Mouse (Mus musculus): ENCODE results near the gene Gamt. TPM values are rescaled to one million over a fixed set of nuclear protein-coding genes. Genes with fewer than 3 reads are reported as not detected.

The Gamt gene
- 1 to 10 TPM; 8.3 to 8.4 TPM for total RNA-seq (2021)
- 8.0 and 11.0 TPM in 2 replicates for polyA plus RNA-seq (2012; rRNA removed)
- long read RNA-seq, partial matches to known transcripts, result 2 of 6 reads
- long read RNA-seq, other reads (novel, unspliced or antisense), result 0 of 6 reads

DNA sequence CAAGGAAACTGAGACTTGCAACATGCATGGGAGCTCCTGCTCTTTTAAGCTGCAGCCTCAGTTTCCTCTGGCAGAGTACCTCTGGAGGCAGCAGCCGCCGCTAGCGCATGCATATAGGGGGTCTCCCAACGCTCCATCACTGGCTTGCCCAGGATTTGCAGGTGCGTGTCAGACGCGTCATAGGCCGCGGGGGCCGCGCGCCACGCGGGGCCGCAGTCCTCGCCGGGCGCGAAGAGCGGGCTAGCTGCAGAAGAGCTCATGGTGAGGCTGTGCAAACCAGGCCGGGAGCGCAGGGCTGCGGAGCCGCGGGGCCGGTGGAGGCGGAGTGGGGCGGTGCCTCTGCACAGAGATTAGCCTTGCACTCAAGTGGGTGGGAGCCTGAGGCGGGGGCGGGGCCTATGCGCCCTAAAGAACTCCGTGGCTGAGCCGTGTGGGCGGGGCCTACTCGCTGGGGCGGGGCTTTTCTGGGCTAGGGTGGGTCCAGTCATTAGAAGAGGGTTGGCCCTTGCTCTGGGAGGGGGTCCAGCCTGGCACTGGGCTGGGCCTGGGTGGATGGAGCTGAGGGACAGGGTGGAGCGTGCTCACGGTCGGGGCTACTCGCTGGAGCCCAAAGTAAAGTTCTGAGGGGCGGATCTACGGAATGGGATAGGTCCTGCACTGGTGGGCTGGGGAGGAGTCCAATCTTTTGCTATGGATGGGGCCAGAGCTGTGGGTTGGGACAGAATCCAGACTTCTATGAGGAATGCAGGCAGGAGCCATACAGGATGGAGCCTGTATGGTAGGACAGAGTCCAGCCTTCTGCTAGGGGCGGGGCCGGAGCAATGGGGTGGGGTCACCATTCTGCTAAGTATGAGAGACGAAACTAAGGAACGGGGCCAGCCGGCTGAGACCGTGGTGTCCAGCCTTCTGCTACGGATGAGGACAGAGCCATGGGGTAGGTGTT lies at the start of gene Gamt, which contains the start of gene Dazap1:
Gene Gamt, minus strand, starts transcription at position 371 of the 943 bp plus-strand sequence.
Gene Dazap1, plus strand, starts transcription at position 845 of the 943 bp plus-strand sequence.
- WGBS, result under 1% methylated on average over 49 of the region's 49 CpGs
- intact Hi-C loops (cut with DNase I), result loop anchor here (1.0 to 10.0 kb wide), 2 partner anchors 12 to 276 kb away; partner anchors contain the start of genes Cnn2, Ndufs7 and Tmem259
- H3K9ac ChIP-seq (ENCODE audit: low read depth, low read length), result peak within 1 kb of the TSS; percentile 76
- peak; percentile 98 to 99 for DNase-seq
- peak within 1 kb of the TSS; percentile 75 for H3K4me3 ChIP-seq
- TF ChIP-seq CTCF (IDR thresholded peaks at IDR 0.05), result no peak
- peak; percentile 79 for TF ChIP-seq POLR2A (IDR thresholded peaks at IDR 0.05; ENCODE audit: insufficient read depth, low read depth, low read length)
- no peaks in the 10 kb centered on the region for H3K79me2 ChIP-seq (replicated peaks; ENCODE audit: control insufficient read depth, insufficient read depth, low read length)
- H3K36me3 ChIP-seq (ENCODE audit: control insufficient read depth, insufficient read depth, low read length), result no peaks in the 10 kb centered on the region
- H3K27me3 ChIP-seq (ENCODE audit: control insufficient read depth, insufficient read depth, low read length), result no peaks in the 10 kb centered on the region
- peak within 1 kb of the TSS; percentile 98 for H3K27ac ChIP-seq
- peaks cover 7% of the 10 kb centered on the region for H3K4me1 ChIP-seq (ENCODE audit: control insufficient read depth, insufficient read depth, low read length)

DNA sequence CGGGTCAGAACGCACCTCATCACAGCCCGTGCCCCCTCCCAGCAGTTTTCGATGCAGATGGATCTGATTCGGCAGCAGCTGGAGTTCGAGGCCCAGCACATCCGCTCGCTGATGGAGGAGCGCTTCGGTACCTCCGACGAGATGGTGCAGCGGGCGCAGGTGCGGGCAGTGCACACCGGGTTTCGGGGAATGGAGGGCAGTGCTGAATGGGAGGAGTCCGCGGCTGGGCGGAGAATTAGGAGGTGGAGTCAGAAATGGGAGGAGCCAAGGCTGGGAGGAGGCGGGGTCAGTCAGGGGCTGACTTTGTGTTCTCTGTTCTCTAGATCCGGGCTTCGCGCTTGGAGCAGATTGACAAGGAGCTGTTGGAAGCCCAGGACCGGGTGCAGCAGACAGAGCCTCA lies 44.0 kb upstream of the Gamt start:
- WGBS, result 24% methylated on average over 25 of the region's 25 CpGs
- no peak overlapping the region for H3K4me3 ChIP-seq
- intact Hi-C loops (cut with DNase I), result no loop called here
- no peaks in the 10 kb centered on the region for H3K36me3 ChIP-seq (ENCODE audit: control insufficient read depth, insufficient read depth, low read length)
- H3K4me1 ChIP-seq (ENCODE audit: control insufficient read depth, insufficient read depth, low read length), result peaks cover 5% of the 10 kb centered on the region
- peaks cover 3% of the 10 kb centered on the region; the same call in 1 of the 2 replicates for H3K27me3 ChIP-seq (ENCODE audit: control insufficient read depth, insufficient read depth, low read length)
- H3K9ac ChIP-seq (ENCODE audit: low read depth, low read length), result no peak overlapping the region
- DNase-seq, result no peak
- H3K27ac ChIP-seq, result no peak overlapping the region
- H3K79me2 ChIP-seq (replicated peaks; ENCODE audit: control insufficient read depth, insufficient read depth, low read length), result no peaks in the 10 kb centered on the region
- TF ChIP-seq CTCF (IDR thresholded peaks at IDR 0.05) (no peak), EP300 (IDR thresholded peaks at IDR 0.05; ENCODE audit: insufficient read depth, low read depth, low read length) (no peak), POLR2A (IDR thresholded peaks at IDR 0.05; ENCODE audit: insufficient read depth, low read depth, low read length) (no peak)

GRCm38 (mm10) chr10:80304458-80304857 lies 43.6 kb upstream of the Gamt start:
- peaks cover 5% of the 10 kb centered on the region for H3K4me1 ChIP-seq (ENCODE audit: control insufficient read depth, insufficient read depth, low read length)
- no peak for DNase-seq
- H3K27ac ChIP-seq, result no peak overlapping the region
- H3K9ac ChIP-seq (ENCODE audit: low read depth, low read length), result no peak overlapping the region
- TF ChIP-seq EP300 (IDR thresholded peaks at IDR 0.05; ENCODE audit: insufficient read depth, low read depth, low read length) (no peak), CTCF (IDR thresholded peaks at IDR 0.05) (no peak), POLR2A (IDR thresholded peaks at IDR 0.05; ENCODE audit: insufficient read depth, low read depth, low read length) (no peak)
- H3K36me3 ChIP-seq (ENCODE audit: control insufficient read depth, insufficient read depth, low read length), result no peaks in the 10 kb centered on the region
- H3K27me3 ChIP-seq (ENCODE audit: control insufficient read depth, insufficient read depth, low read length), result peaks cover 3% of the 10 kb centered on the region; the same call in 1 of the 2 replicates
- no peak overlapping the region for H3K4me3 ChIP-seq
- intact Hi-C loops (cut with DNase I), result no loop called here
- H3K79me2 ChIP-seq (replicated peaks; ENCODE audit: control insufficient read depth, insufficient read depth, low read length), result no peaks in the 10 kb centered on the region
- WGBS, result 40% methylated on average over 12 of the region's 12 CpGs

- WGBS, result 24% methylated on average over 9 of the region's 9 CpGs
- intact Hi-C loops (cut with DNase I), result no loop called here
Measured at GRCm38 (mm10) chr10:80302471-80302881, 41.7 kb upstream of the Gamt start.

GRCm38 (mm10) chr10:80302082-80302355 lies 41.2 kb upstream of the Gamt start:
- WGBS, result 49% methylated on average over 5 of the region's 5 CpGs
- H3K4me1 ChIP-seq (ENCODE audit: control insufficient read depth, insufficient read depth, low read length), result peaks cover 5% of the 10 kb centered on the region
- H3K79me2 ChIP-seq (replicated peaks; ENCODE audit: control insufficient read depth, insufficient read depth, low read length), result no peaks in the 10 kb centered on the region
- TF ChIP-seq POLR2A (IDR thresholded peaks at IDR 0.05; ENCODE audit: insufficient read depth, low read depth, low read length), result no peak
- TF ChIP-seq CTCF (IDR thresholded peaks at IDR 0.05), result no peak
- TF ChIP-seq EP300 (IDR thresholded peaks at IDR 0.05; ENCODE audit: insufficient read depth, low read depth, low read length), result no peak
- no peak overlapping the region for H3K4me3 ChIP-seq
- H3K27me3 ChIP-seq (ENCODE audit: control insufficient read depth, insufficient read depth, low read length), result peaks cover 3% of the 10 kb centered on the region; the same call in 1 of the 2 replicates
- 0 out of 2 replicates have a peak overlapping the region, but pooled peaks have one; percentile 0 for H3K9ac ChIP-seq (ENCODE audit: low read depth, low read length)
- peak overlapping the region; percentile 54 for H3K27ac ChIP-seq
- DNase-seq, result no peak
- intact Hi-C loops (cut with DNase I), result no loop called here
- no peaks in the 10 kb centered on the region for H3K36me3 ChIP-seq (ENCODE audit: control insufficient read depth, insufficient read depth, low read length)

More at GRCm38 (mm10) chr10:80302471-80302881, 41.7 kb upstream of the Gamt start:
- Histone ChIP-seq H3K27ac (peak overlapping the region; percentile 54), H3K27me3 (ENCODE audit: control insufficient read depth, insufficient read depth, low read length) (peaks cover 3% of the 10 kb centered on the region; the same call in 1 of the 2 replicates), H3K9ac (ENCODE audit: low read depth, low read length) (no peak overlapping the region), H3K79me2 (replicated peaks; ENCODE audit: control insufficient read depth, insufficient read depth, low read length) (no peaks in the 10 kb centered on the region), H3K36me3 (ENCODE audit: control insufficient read depth, insufficient read depth, low read length) (no peaks in the 10 kb centered on the region), H3K4me3 (no peak overlapping the region), H3K4me1 (ENCODE audit: control insufficient read depth, insufficient read depth, low read length) (peaks cover 5% of the 10 kb centered on the region)
- TF ChIP-seq EP300 (IDR thresholded peaks at IDR 0.05; ENCODE audit: insufficient read depth, low read depth, low read length), result no peak
- 0 out of 2 replicates have a peak, but pooled peaks have one; percentile 12 for TF ChIP-seq CTCF (IDR thresholded peaks at IDR 0.05)
- 0 out of 2 replicates have a peak, but pooled peaks have one; percentile 18 for TF ChIP-seq POLR2A (IDR thresholded peaks at IDR 0.05; ENCODE audit: insufficient read depth, low read depth, low read length)
- peak; percentile 88 for DNase-seq
